Mouse (Mus musculus) neural tube, embryonic 14.5 days (tissue): ENCODE results near the gene Ctdspl2. TPM values are rescaled to one million over a fixed set of nuclear protein-coding genes. Genes with fewer than 3 reads are reported as not detected.

Experiments used
- ATAC-seq: fragments of 200-750 bp; cut with Nextera tagmentation; 2 replicates; pipeline ENCODE4 v1.8.0; 2017; ENCODE audit warnings: low read depth, mild to moderate bottlenecking, moderate TSS enrichment, moderate library complexity
- H3K27ac ChIP-seq: fragments of 300-500 bp; sonication (generic); 2 replicates; pipeline ENCODE4 v1.5.1; 2014; ENCODE audit warnings: low read depth, mild to moderate bottlenecking, control low read depth, low read length, moderate library complexity, mixed read lengths
- H3K27me3 ChIP-seq: fragments of 300-500 bp; sonication (generic); 2 replicates; pipeline ENCODE4 v1.6.1; 2014; ENCODE audit warnings: low read length; ENCODE audit not compliant: control insufficient read depth, insufficient read depth
- H3K36me3 ChIP-seq: fragments of 300-500 bp; sonication (generic); 2 replicates; pipeline ENCODE4 v1.6.1; 2014; ENCODE audit warnings: low read length, mixed read lengths; ENCODE audit not compliant: control insufficient read depth, insufficient read depth
- H3K4me1 ChIP-seq: fragments of 300-500 bp; sonication (generic); 2 replicates; pipeline ENCODE4 v1.6.1; 2014; ENCODE audit warnings: low read length; ENCODE audit not compliant: control insufficient read depth, insufficient read depth
- H3K4me2 ChIP-seq: fragments of 300-500 bp; sonication (generic); 2 replicates; pipeline ENCODE4 v1.6.1; 2014; ENCODE audit warnings: mild to moderate bottlenecking, low read depth, low read length, control low read depth
- H3K4me3 ChIP-seq: fragments of 300-500 bp; sonication (generic); 2 replicates; pipeline ENCODE4 v1.5.1; 2014; ENCODE audit warnings: low read depth, low read length, control low read depth, mixed read lengths
- H3K9ac ChIP-seq: fragments of 300-500 bp; sonication (generic); replicated peaks from 2 replicates; pipeline ENCODE4 v1.6.1; 2014; ENCODE audit warnings: low read depth, mild to moderate bottlenecking, control low read depth, low read length, mixed read lengths
- H3K9me3 ChIP-seq: fragments of 300-500 bp; sonication (generic); 2 replicates; pipeline ENCODE4 v1.6.1; 2016; ENCODE audit warnings: low read length; ENCODE audit not compliant: control insufficient read depth
- WGBS: fragments of 180-500 bp; shearing (Covaris S2); extraction: QIAGEN DNeasy Blood & Tissue Kit; methylation state at CpG from one replicate; pipeline ENCODE4 v1.1.7; 2014; 5-methylcytosine and 5-hydroxymethylcytosine counted together
- microRNA-seq: library from miRNA; unstranded; fragments of <30 nt; microRNA quantifications from one replicate; pipeline ENCODE4, GENCODE M21; 2016
- polyA plus RNA-seq: library from polyadenylated mRNA; unstranded; fragments of >200 nt; fragmentation: Nextera tagmentation; extraction: Ambion mirVana; gene quantifications from 2 replicates; pipeline ENCODE4 v1.2.1, GENCODE M21; 2014

Gene Ctdspl2
- polyA plus RNA-seq, 1 experiment from 2014 or later = 37.7 TPM

- 86% methylated on average over 6 of the region's 6 CpGs for WGBS
- Histone ChIP-seq H3K4me3 (no peak overlapping the region), H3K4me1 (peaks cover 11% of the 10 kb centered on the region), H3K9ac (no peak overlapping the region), H3K4me2 (no peak overlapping the region), H3K36me3 (no peaks in the 10 kb centered on the region), H3K27ac (no peak overlapping the region), H3K27me3 (no peaks in the 10 kb centered on the region), H3K9me3 (no peaks in the 10 kb centered on the region)
- no peak for ATAC-seq
These were observed 76.2 kb downstream of the Ctdspl2 start for GRCm38 (mm10) chr2:122031970-122032369.

- no peak for ATAC-seq
These were observed 80.3 kb downstream of the Ctdspl2 start for GRCm38 (mm10) chr2:122036064-122036463.

GRCm38 (mm10) chr2:122043926-122044325 is 88.1 kb downstream of the Ctdspl2 start:
- Histone ChIP-seq H3K27ac (no peak overlapping the region), H3K4me2 (no peak overlapping the region), H3K9me3 (no peaks in the 10 kb centered on the region), H3K27me3 (no peaks in the 10 kb centered on the region), H3K9ac (no peak overlapping the region), H3K4me1 (no peaks in the 10 kb centered on the region), H3K4me3 (no peak overlapping the region), H3K36me3 (peaks cover 13% of the 10 kb centered on the region)
- ATAC-seq = no peak

More at GRCm38 (mm10) chr2:122036064-122036463, 80.3 kb downstream of the Ctdspl2 start:
- no peaks in the 10 kb centered on the region for H3K4me1 ChIP-seq
- no peak overlapping the region for H3K27ac ChIP-seq
- 97% methylated on average over 3 of the region's 3 CpGs for WGBS
- H3K9ac ChIP-seq = no peak overlapping the region
- H3K36me3 ChIP-seq = no peaks in the 10 kb centered on the region
- H3K27me3 ChIP-seq = no peaks in the 10 kb centered on the region
- no peak overlapping the region for H3K4me3 ChIP-seq
- no peak overlapping the region for H3K4me2 ChIP-seq
- no peaks in the 10 kb centered on the region for H3K9me3 ChIP-seq

- no peak overlapping the region for H3K4me3 ChIP-seq
- peaks cover 16% of the 10 kb centered on the region for H3K36me3 ChIP-seq
- no peak overlapping the region for H3K4me2 ChIP-seq
- H3K9me3 ChIP-seq = no peaks in the 10 kb centered on the region
- no peak for ATAC-seq
- H3K27ac ChIP-seq = no peak overlapping the region
- H3K4me1 ChIP-seq = no peaks in the 10 kb centered on the region
- WGBS = 93% methylated on average over 11 of the region's 11 CpGs
- H3K9ac ChIP-seq = no peak overlapping the region
- no peaks in the 10 kb centered on the region for H3K27me3 ChIP-seq
These were observed 103.7 kb downstream of the Ctdspl2 start for GRCm38 (mm10) chr2:122059365-122060115.

Small RNAs within 50 kb of the gene (microRNA-seq; reads per million reads assigned to microRNA genes)
- gene Gm47314 = not detected

Other genes starting within 250 kb of the Ctdspl2 start
- gene Frmd5, start 148.9 kb upstream of the Ctdspl2 start, polyA plus RNA-seq = 30.6 and 31.2 TPM in 2 replicates
- gene Casc4, start 89.0 kb upstream of the Ctdspl2 start, polyA plus RNA-seq = 45.8 and 46.5 TPM in 2 replicates
- 0.26 and 0.36 TPM in 2 replicates for gene Mageb3, start 91 bp downstream of the Ctdspl2 start, polyA plus RNA-seq
- gene Eif3j1, start 72.5 kb downstream of the Ctdspl2 start, polyA plus RNA-seq = 11.4 and 14.3 TPM in 2 replicates
- gene Spg11, start 162.4 kb downstream of the Ctdspl2 start, polyA plus RNA-seq = 10.2 and 10.4 TPM in 2 replicates
- gene B2m, start 191.7 kb downstream of the Ctdspl2 start, polyA plus RNA-seq = 63.5 and 114 TPM in 2 replicates
- gene Trim69, start 204.7 kb downstream of the Ctdspl2 start, polyA plus RNA-seq = not detected in 2 replicates
- gene Patl2, start 230.2 kb downstream of the Ctdspl2 start, polyA plus RNA-seq = 0.08 TPM in 1 of 2 replicates, not detected in the other
- not detected in 2 replicates for gene Terb2, start 230.3 kb downstream of the Ctdspl2 start, polyA plus RNA-seq